Mouse (Mus musculus) limb, embryonic 12.5 days (tissue): Measurements from ENCODE around the gene Ascc1. TPM values are rescaled to one million over a fixed set of nuclear protein-coding genes. Genes with fewer than 3 reads are reported as not detected.

Experiments
- ATAC-seq: fragments of 200-750 bp; cut with Nextera tagmentation; 2 replicates; pipeline ENCODE4 v1.8.0; 2017; ENCODE audit warnings: low read depth, moderate TSS enrichment; ENCODE audit not compliant: insufficient number of reproducible peaks, insufficient read depth, low FRiP score, low TSS enrichment
- H3K27ac ChIP-seq: fragments of 300-500 bp; sonication (generic); 2 replicates; pipeline ENCODE4 v1.5.1; 2016; ENCODE audit warnings: mild to moderate bottlenecking, moderate library complexity
- H3K27me3 ChIP-seq: fragments of 300-500 bp; sonication (generic); 2 replicates; pipeline ENCODE4 v1.6.1; 2016; ENCODE audit warnings: mild to moderate bottlenecking, moderate library complexity
- H3K36me3 ChIP-seq: fragments of 300-500 bp; sonication (generic); 2 replicates; pipeline ENCODE4 v1.6.1; 2016; ENCODE audit warnings: mild to moderate bottlenecking, moderate library complexity
- H3K4me1 ChIP-seq: fragments of 300-500 bp; sonication (generic); replicated peaks from 2 replicates; pipeline ENCODE4 v1.6.1; 2016
- H3K4me2 ChIP-seq: fragments of 300-500 bp; sonication (generic); 2 replicates; pipeline ENCODE4 v1.6.1; 2016; ENCODE audit warnings: mild to moderate bottlenecking, moderate library complexity
- H3K4me3 ChIP-seq: fragments of 300-500 bp; sonication (generic); replicated peaks from 2 replicates; pipeline ENCODE4 v1.5.1; 2016; ENCODE audit warnings: mild to moderate bottlenecking
- H3K9ac ChIP-seq: fragments of 300-500 bp; sonication (generic); replicated peaks from 2 replicates; pipeline ENCODE4 v1.6.1; 2016; ENCODE audit warnings: mild to moderate bottlenecking, moderate library complexity
- H3K9me3 ChIP-seq: fragments of 300-500 bp; sonication (generic); 2 replicates; pipeline ENCODE4 v1.6.1; 2016; ENCODE audit warnings: mild to moderate bottlenecking, moderate library complexity
- WGBS: fragments of 180-500 bp; shearing (Covaris S2); methylation state at CpG from one replicate; pipeline ENCODE4 v1.1.7; 2016; 5-methylcytosine and 5-hydroxymethylcytosine counted together
- polyA plus RNA-seq: library from polyadenylated mRNA; unstranded; fragments of >200 nt; fragmentation: Nextera tagmentation; extraction: Ambion mirVana; gene quantifications from 2 replicates; pipeline ENCODE4 v1.2.1, GENCODE M21; 2016

The Ascc1 gene
- polyA plus RNA-seq, 1 experiment from 2014 or later, result 46.7 TPM

- Histone ChIP-seq H3K9me3 (no peaks in the 10 kb centered on the region), H3K27ac (peak overlapping the region; percentile 98), H3K27me3 (no peaks in the 10 kb centered on the region), H3K4me3 (no peak overlapping the region), H3K9ac (no peak overlapping the region), H3K4me1 (peaks cover 55% of the 10 kb centered on the region), H3K36me3 (no peaks in the 10 kb centered on the region), H3K4me2 (no peak overlapping the region)
- ATAC-seq, result no peak
- WGBS, result 89% methylated on average over 6 of the region's 6 CpGs
Measured at GRCm38 (mm10) chr10:59966743-59967142, 35.9 kb upstream of the Ascc1 start.

DNA sequence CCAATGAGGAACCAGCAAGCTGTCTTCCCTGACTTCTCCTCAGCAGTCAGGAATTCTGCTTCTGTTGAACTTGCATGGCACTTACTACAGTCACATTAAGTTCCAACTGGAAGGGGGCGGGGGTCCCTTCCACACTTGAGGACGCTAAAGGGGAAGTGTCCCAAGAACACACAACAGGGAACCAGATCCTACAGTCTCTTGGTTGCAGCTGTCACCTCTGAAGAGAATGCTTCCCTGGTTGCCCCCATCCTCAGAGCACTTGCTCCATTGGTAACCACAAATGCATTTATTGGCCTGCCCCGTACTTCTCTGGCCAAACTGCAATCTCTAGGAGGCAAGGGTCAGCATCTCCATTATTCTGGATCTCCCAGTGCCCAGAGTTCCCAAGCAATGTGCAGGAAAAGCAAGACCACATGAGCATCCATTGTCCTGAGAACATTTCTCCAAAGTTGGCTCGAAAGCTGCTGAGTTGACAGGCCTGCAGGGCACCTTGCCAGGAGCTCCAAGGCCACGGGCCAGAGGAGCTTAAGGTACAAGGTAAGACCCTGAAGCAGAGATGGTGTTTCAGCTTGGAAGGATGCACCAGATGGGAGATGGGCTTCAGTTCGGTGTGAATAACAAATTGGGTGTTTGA, 35.2 kb upstream of the Ascc1 start:
- no peaks in the 10 kb centered on the region for H3K9me3 ChIP-seq
- 86% methylated on average over 6 of the region's 6 CpGs for whole genome bisulfite sequencing
- no peak overlapping the region for H3K4me2 ChIP-seq
- no peaks in the 10 kb centered on the region for H3K27me3 ChIP-seq
- no peak overlapping the region for H3K9ac ChIP-seq
- ATAC-seq, result no peak
- no peak overlapping the region for H3K4me3 ChIP-seq
- H3K27ac ChIP-seq, result 0 out of 2 replicates have a peak overlapping the region, but pooled peaks have one; percentile 37
- no peaks in the 10 kb centered on the region for H3K36me3 ChIP-seq
- peaks cover 55% of the 10 kb centered on the region for H3K4me1 ChIP-seq

DNA sequence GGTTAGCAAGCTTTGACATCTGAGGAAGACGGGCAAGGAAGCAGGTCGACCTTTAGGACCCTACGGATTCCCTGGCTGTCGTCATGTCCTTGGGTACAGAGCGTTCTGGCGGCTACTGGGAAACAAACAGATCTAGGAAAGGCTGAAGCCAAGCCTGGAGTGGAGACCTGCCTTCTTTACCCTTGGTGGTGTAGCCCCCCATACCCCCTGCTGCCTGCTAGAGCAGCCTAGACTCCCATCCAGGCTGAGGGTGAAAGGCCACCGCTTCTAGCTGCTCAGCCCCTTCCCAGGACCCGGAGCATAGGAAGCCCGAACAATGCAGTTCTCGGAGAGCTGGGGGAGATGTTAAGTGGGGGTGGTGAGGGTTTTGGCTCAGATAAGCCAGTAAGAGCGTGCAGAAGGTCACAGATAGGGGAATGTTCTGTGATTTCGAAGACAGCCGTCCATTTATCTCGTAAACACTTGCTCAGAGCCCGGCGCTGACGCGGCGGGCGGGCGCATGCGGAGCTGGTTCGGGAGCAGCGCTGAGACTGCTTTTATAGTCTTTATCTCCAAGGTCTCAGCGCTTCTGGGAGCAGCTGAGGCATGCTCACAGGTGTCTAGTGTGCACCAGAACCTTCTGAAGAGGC, 32.7 kb upstream of the Ascc1 start:
- peak overlapping the region; percentile 54 for H3K4me3 ChIP-seq
- peak overlapping the region; percentile 79 for H3K9ac ChIP-seq
- under 1% methylated on average over 25 of the region's 25 CpGs for WGBS
- ATAC-seq, result 0 out of 2 replicates have a peak, but pooled peaks have one; percentile 13
- peak overlapping the region; percentile 75 for H3K4me2 ChIP-seq
- peak overlapping the region; percentile 95 for H3K27ac ChIP-seq
- H3K4me1 ChIP-seq, result peaks cover 54% of the 10 kb centered on the region
- H3K9me3 ChIP-seq, result no peaks in the 10 kb centered on the region
- no peaks in the 10 kb centered on the region for H3K27me3 ChIP-seq
- H3K36me3 ChIP-seq, result no peaks in the 10 kb centered on the region

- Histone ChIP-seq H3K9me3 (no peaks in the 10 kb centered on the region), H3K4me3 (peak overlapping the region; percentile 54), H3K27ac (peak overlapping the region; percentile 95), H3K36me3 (no peaks in the 10 kb centered on the region), H3K4me1 (peaks cover 53% of the 10 kb centered on the region), H3K4me2 (peak overlapping the region; percentile 75), H3K27me3 (no peaks in the 10 kb centered on the region), H3K9ac (peak overlapping the region; percentile 79; the same call in 1 of the 2 replicates)
- no peak for ATAC-seq
- WGBS, result 21% methylated on average over 6 of the region's 6 CpGs
Measured at GRCm38 (mm10) chr10:59970450-59971062, 32.0 kb upstream of the Ascc1 start.

DNA sequence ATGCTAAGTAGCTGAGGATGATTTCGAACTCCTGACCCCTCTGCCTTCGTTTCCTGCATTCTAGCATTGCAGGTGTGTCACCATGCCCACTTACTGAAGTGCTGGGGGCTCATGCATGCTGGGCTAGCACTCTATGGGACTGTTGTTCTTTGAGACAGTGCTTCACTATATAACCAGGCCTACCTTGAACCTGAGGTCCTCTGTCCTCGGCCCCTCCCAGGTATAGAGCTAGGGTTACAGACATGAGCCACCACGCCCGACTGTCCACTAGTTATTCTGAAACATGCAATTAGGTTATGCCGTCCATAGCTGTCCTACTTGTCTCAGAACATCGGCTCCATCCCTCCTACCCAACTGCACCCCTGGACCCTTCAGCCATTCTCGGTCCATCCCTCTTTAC, 30.8 kb upstream of the Ascc1 start:
- Histone ChIP-seq H3K36me3 (no peaks in the 10 kb centered on the region), H3K4me2 (no peak overlapping the region), H3K27ac (no peak overlapping the region), H3K27me3 (no peaks in the 10 kb centered on the region), H3K4me3 (no peak overlapping the region), H3K9ac (no peak overlapping the region), H3K4me1 (peaks cover 44% of the 10 kb centered on the region), H3K9me3 (no peaks in the 10 kb centered on the region)
- WGBS, result 91% methylated on average over 8 of the region's 8 CpGs
- no peak for ATAC-seq

- peaks cover 44% of the 10 kb centered on the region for H3K4me1 ChIP-seq
Measured at GRCm38 (mm10) chr10:59972534-59972933, 30.1 kb upstream of the Ascc1 start.

DNA sequence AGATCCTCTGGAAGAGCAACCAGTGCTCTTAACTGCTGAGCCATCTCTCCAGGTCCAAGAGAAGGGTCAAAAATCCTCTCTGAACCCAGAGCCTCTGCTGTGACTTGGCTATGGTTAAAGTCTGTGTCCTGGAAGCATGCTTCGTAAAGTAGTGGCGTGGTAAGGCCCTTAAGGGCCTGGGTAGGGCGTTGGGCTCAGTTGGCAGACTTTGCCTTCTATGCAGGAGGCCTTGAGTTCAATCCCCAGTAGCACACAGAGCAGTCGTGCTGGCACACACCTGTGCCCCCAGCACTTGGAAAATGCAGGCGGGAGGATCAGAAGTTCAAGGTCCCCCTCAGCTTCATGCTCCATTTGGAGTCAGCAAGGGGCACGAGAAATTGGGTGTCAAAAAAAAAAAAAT, 29.6 kb upstream of the Ascc1 start:
- Histone ChIP-seq H3K27me3 (no peaks in the 10 kb centered on the region), H3K27ac (peak overlapping the region; percentile 93; the same call in 1 of the 2 replicates), H3K4me2 (no peak overlapping the region), H3K9me3 (no peaks in the 10 kb centered on the region), H3K36me3 (no peaks in the 10 kb centered on the region), H3K9ac (no peak overlapping the region), H3K4me3 (no peak overlapping the region), H3K4me1 (peaks cover 49% of the 10 kb centered on the region)
- WGBS, result 80% methylated on average over 6 of the region's 6 CpGs
- no peak for ATAC-seq

More at GRCm38 (mm10) chr10:59972534-59972933, 30.1 kb upstream of the Ascc1 start:
- no peaks in the 10 kb centered on the region for H3K27me3 ChIP-seq
- WGBS, result 79% methylated on average over 2 of the region's 2 CpGs
- no peak overlapping the region for H3K4me3 ChIP-seq
- H3K9ac ChIP-seq, result no peak overlapping the region
- H3K4me2 ChIP-seq, result no peak overlapping the region
- no peaks in the 10 kb centered on the region for H3K36me3 ChIP-seq
- 0 out of 2 replicates have a peak overlapping the region, but pooled peaks have one; percentile 93 for H3K27ac ChIP-seq
- no peaks in the 10 kb centered on the region for H3K9me3 ChIP-seq
- no peak for ATAC-seq

DNA sequence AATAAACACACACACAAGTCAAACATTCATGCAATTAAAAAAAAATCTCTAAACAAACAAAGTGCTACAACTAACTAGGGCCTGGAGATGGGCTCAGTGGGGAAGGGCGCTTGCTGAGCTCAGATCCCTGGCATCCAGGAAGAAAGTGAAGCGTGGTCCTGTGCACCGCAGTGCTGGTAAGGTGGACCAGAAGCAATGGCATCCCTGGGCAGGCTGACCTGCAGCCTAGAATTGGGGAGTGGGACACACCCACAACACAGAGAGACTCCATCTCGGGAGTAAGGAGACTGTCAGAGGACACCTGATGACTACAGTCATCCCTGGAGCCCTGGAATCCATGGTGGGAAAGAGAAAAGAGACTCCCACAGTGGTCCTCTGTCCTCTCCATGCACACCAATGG, 29.2 kb upstream of the Ascc1 start:
- Histone ChIP-seq H3K36me3 (no peaks in the 10 kb centered on the region), H3K9me3 (no peaks in the 10 kb centered on the region), H3K4me3 (no peak overlapping the region), H3K4me2 (no peak overlapping the region), H3K4me1 (peaks cover 53% of the 10 kb centered on the region), H3K27ac (peak overlapping the region; percentile 93), H3K9ac (no peak overlapping the region), H3K27me3 (no peaks in the 10 kb centered on the region)
- ATAC-seq, result no peak
- 82% methylated on average over 4 of the region's 4 CpGs for WGBS

GRCm38 (mm10) chr10:59974191-59974664, 28.4 kb upstream of the Ascc1 start:
- peak; percentile 43; the same call in 1 of the 2 replicates for ATAC-seq
- Histone ChIP-seq H3K27me3 (no peaks in the 10 kb centered on the region), H3K4me1 (peaks cover 61% of the 10 kb centered on the region), H3K9me3 (no peaks in the 10 kb centered on the region), H3K36me3 (no peaks in the 10 kb centered on the region), H3K9ac (no peak overlapping the region), H3K4me2 (peak overlapping the region; percentile 35), H3K27ac (peak overlapping the region; percentile 93), H3K4me3 (peak overlapping the region; percentile 12)
- 4% methylated on average over 6 of the region's 6 CpGs for WGBS

GRCm38 (mm10) chr10:59974786-59975185, 27.8 kb upstream of the Ascc1 start:
- Histone ChIP-seq H3K4me3 (no peak overlapping the region), H3K4me2 (peak overlapping the region; percentile 35), H3K9ac (no peak overlapping the region), H3K4me1 (peaks cover 62% of the 10 kb centered on the region), H3K27me3 (no peaks in the 10 kb centered on the region), H3K9me3 (no peaks in the 10 kb centered on the region), H3K36me3 (no peaks in the 10 kb centered on the region), H3K27ac (peak overlapping the region; percentile 93)
- no peak for ATAC-seq
- 49% methylated on average over 3 of the region's 3 CpGs for WGBS

DNA sequence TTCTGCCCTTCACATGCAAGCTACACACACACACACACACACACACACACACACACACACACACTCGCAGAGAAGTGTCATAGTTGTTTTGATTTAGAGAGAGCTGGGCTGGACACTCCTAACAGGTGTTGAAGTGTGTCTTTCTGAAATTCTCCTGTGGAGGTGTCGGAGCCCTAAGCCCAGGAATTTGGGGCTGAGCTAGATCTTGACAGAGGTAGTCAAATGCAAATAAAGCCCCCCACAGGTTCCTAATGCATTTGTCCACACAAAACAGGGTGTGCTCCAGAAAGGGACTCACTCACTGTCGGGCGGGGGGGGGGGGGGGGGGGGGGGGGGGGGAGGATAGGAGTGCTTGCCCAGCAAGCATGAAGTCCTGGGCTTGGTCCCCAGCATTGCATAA, 25.5 kb upstream of the Ascc1 start:
- WGBS, result 64% methylated on average over 2 of the region's 4 CpGs
- Histone ChIP-seq H3K9ac (no peak overlapping the region), H3K9me3 (no peaks in the 10 kb centered on the region), H3K36me3 (no peaks in the 10 kb centered on the region; the same call in 1 of the 2 replicates), H3K27ac (no peak overlapping the region), H3K27me3 (no peaks in the 10 kb centered on the region), H3K4me1 (peaks cover 49% of the 10 kb centered on the region), H3K4me2 (no peak overlapping the region), H3K4me3 (no peak overlapping the region)
- no peak for ATAC-seq
